Mouse (Mus musculus): ENCODE measurements around the gene Pacsin2. TPM values are rescaled to one million over a fixed set of nuclear protein-coding genes. Genes with fewer than 3 reads are reported as not detected.
"Not testable (repeated sequence)": the region's sequence is repeated elsewhere in the genome, so short reads cannot be mapped to it uniquely, and the experiment has no call there.

Gene Pacsin2
- polyA plus RNA-seq, 1 experiment: 42.5 TPM

- Histone ChIP-seq H3K4me1 (ENCODE audit: control insufficient read depth, insufficient read depth, insufficient read length, low read length) (peaks cover 17% of the 10 kb centered on the region), H3K27ac (replicated peaks; ENCODE audit: low read depth, low read length) (no peak overlapping the region), H3K4me3 (ENCODE audit: insufficient read depth, low read depth, low read length) (no peak overlapping the region)
These were observed 3.0 kb upstream of the Pacsin2 start for GRCm38 (mm10) chr15:83467232-83467966.

GRCm38 (mm10) chr15:83466331-83466730, 1.9 kb upstream of the Pacsin2 start:
- Histone ChIP-seq H3K27ac (replicated peaks; ENCODE audit: low read depth, low read length) (no peak overlapping the region), H3K4me1 (ENCODE audit: control insufficient read depth, insufficient read depth, insufficient read length, low read length) (peaks cover 11% of the 10 kb centered on the region), H3K4me3 (ENCODE audit: insufficient read depth, low read depth, low read length) (no peak overlapping the region)

GRCm38 (mm10) chr15:83464905-83465650, 672 bp upstream of the Pacsin2 start:
- no peak overlapping the region; the same call in 1 of the 2 replicates for H3K27ac ChIP-seq (replicated peaks; ENCODE audit: low read depth, low read length)
- H3K4me1 ChIP-seq (ENCODE audit: control insufficient read depth, insufficient read depth, insufficient read length, low read length): peaks cover 4% of the 10 kb centered on the region; the same call in 1 of the 2 replicates
- H3K4me3 ChIP-seq (ENCODE audit: insufficient read depth, low read depth, low read length): peak overlapping the region; percentile 32

GRCm38 (mm10) chr15:83463369-83464082, 880 bp downstream of the Pacsin2 start:
- H3K27ac ChIP-seq (replicated peaks; ENCODE audit: low read depth, low read length): peak overlapping the region; percentile 60
- peak overlapping the region; percentile 79 for H3K4me3 ChIP-seq (ENCODE audit: insufficient read depth, low read depth, low read length)
- H3K4me1 ChIP-seq (ENCODE audit: control insufficient read depth, insufficient read depth, insufficient read length, low read length): peaks cover 4% of the 10 kb centered on the region; the same call in 1 of the 2 replicates

- H3K4me1 ChIP-seq (ENCODE audit: control insufficient read depth, insufficient read depth, insufficient read length, low read length); H3K27ac ChIP-seq (replicated peaks; ENCODE audit: low read depth, low read length): not testable (repeated sequence)
- 0 out of 2 replicates have a peak overlapping the region, but pooled peaks have one; percentile 1 for H3K4me3 ChIP-seq (ENCODE audit: insufficient read depth, low read depth, low read length)
These were observed 2.1 kb downstream of the Pacsin2 start for GRCm38 (mm10) chr15:83462349-83462748.

GRCm38 (mm10) chr15:83460891-83461290, 3.5 kb downstream of the Pacsin2 start:
- Histone ChIP-seq H3K4me3 (ENCODE audit: insufficient read depth, low read depth, low read length) (no peak overlapping the region), H3K4me1 (ENCODE audit: control insufficient read depth, insufficient read depth, insufficient read length, low read length) (peaks cover 12% of the 10 kb centered on the region; the same call in 1 of the 2 replicates), H3K27ac (replicated peaks; ENCODE audit: low read depth, low read length) (no peak overlapping the region)

- H3K4me3 ChIP-seq (ENCODE audit: insufficient read depth, low read depth, low read length): no peak overlapping the region
- peaks cover 23% of the 10 kb centered on the region for H3K4me1 ChIP-seq (ENCODE audit: control insufficient read depth, insufficient read depth, insufficient read length, low read length)
- no peak overlapping the region for H3K27ac ChIP-seq (replicated peaks; ENCODE audit: low read depth, low read length)
These were observed 6.9 kb downstream of the Pacsin2 start for GRCm38 (mm10) chr15:83457541-83457940.

- H3K4me3 ChIP-seq (ENCODE audit: insufficient read depth, low read depth, low read length): no peak overlapping the region
- peaks cover 34% of the 10 kb centered on the region for H3K4me1 ChIP-seq (ENCODE audit: control insufficient read depth, insufficient read depth, insufficient read length, low read length)
- no peak overlapping the region for H3K27ac ChIP-seq (replicated peaks; ENCODE audit: low read depth, low read length)
These were observed 8.8 kb downstream of the Pacsin2 start for GRCm38 (mm10) chr15:83455637-83456036.

GRCm38 (mm10) chr15:83455034-83455433, 9.4 kb downstream of the Pacsin2 start:
- Histone ChIP-seq H3K27ac (replicated peaks; ENCODE audit: low read depth, low read length) (no peak overlapping the region), H3K4me3 (ENCODE audit: insufficient read depth, low read depth, low read length) (no peak overlapping the region), H3K4me1 (ENCODE audit: control insufficient read depth, insufficient read depth, insufficient read length, low read length) (peaks cover 34% of the 10 kb centered on the region)

- Histone ChIP-seq H3K27ac (replicated peaks; ENCODE audit: low read depth, low read length) (peak overlapping the region; percentile 65), H3K4me1 (ENCODE audit: control insufficient read depth, insufficient read depth, insufficient read length, low read length) (peaks cover 35% of the 10 kb centered on the region)
These were observed 10.0 kb downstream of the Pacsin2 start for GRCm38 (mm10) chr15:83454419-83454818.

GRCm38 (mm10) chr15:83453879-83454278, 10.5 kb downstream of the Pacsin2 start:
- Histone ChIP-seq H3K4me3 (ENCODE audit: insufficient read depth, low read depth, low read length) (no peak overlapping the region), H3K27ac (replicated peaks; ENCODE audit: low read depth, low read length) (peak overlapping the region; percentile 66), H3K4me1 (ENCODE audit: control insufficient read depth, insufficient read depth, insufficient read length, low read length) (peaks cover 36% of the 10 kb centered on the region)

More at GRCm38 (mm10) chr15:83454419-83454818, 10.0 kb downstream of the Pacsin2 start:
- H3K4me3 ChIP-seq (ENCODE audit: insufficient read depth, low read depth, low read length): no peak overlapping the region

- H3K4me3 ChIP-seq (ENCODE audit: insufficient read depth, low read depth, low read length): no peak overlapping the region
- peak overlapping the region; percentile 35; the same call in 1 of the 2 replicates for H3K27ac ChIP-seq (replicated peaks; ENCODE audit: low read depth, low read length)
- H3K4me1 ChIP-seq (ENCODE audit: control insufficient read depth, insufficient read depth, insufficient read length, low read length): peaks cover 40% of the 10 kb centered on the region
These were observed 12.1 kb downstream of the Pacsin2 start for GRCm38 (mm10) chr15:83452219-83452760.

GRCm38 (mm10) chr15:83451621-83452210, 12.7 kb downstream of the Pacsin2 start:
- Histone ChIP-seq H3K4me3 (ENCODE audit: insufficient read depth, low read depth, low read length) (no peak overlapping the region), H3K4me1 (ENCODE audit: control insufficient read depth, insufficient read depth, insufficient read length, low read length) (peaks cover 39% of the 10 kb centered on the region), H3K27ac (replicated peaks; ENCODE audit: low read depth, low read length) (peak overlapping the region; percentile 35; the same call in 1 of the 2 replicates)

- H3K4me3 ChIP-seq (ENCODE audit: insufficient read depth, low read depth, low read length): no peak overlapping the region
- peaks cover 52% of the 10 kb centered on the region for H3K4me1 ChIP-seq (ENCODE audit: control insufficient read depth, insufficient read depth, insufficient read length, low read length)
- no peak overlapping the region for H3K27ac ChIP-seq (replicated peaks; ENCODE audit: low read depth, low read length)
These were observed 14.4 kb downstream of the Pacsin2 start for GRCm38 (mm10) chr15:83450007-83450406.

Measured in brown adipose tissue, adult 24 weeks (tissue).